Mouse (Mus musculus) thymus, adult 2 months (tissue): ENCODE data around the gene Klhl23.

ENCODE experiments used
- CTCF ChIP-seq: fragments of 200-500 bp; IDR thresholded peaks from 2 replicates; pipeline ENCODE4 v1.5.1; 2012; ENCODE audit warnings: mild to moderate bottlenecking, control low read depth, low read length, moderate library complexity, borderline replicate concordance; ENCODE audit not compliant: control insufficient read depth, poor library complexity, insufficient read depth; ENCODE audit errors: extremely low read depth
- POLR2A ChIP-seq: fragments of 200-500 bp; IDR thresholded peaks from 2 replicates; pipeline ENCODE4 v1.6.1; 2012; ENCODE audit warnings: mild to moderate bottlenecking, low read length, control low read depth, moderate library complexity; ENCODE audit not compliant: control insufficient read depth, poor library complexity, insufficient read depth; ENCODE audit errors: extremely low read depth

GRCm38 (mm10) chr2:69777985-69778835 lies 43.5 kb upstream of the Klhl23 start:
- TF ChIP-seq CTCF: no peak
- no peak for TF ChIP-seq POLR2A
